Mouse (Mus musculus) liver, postnatal 0 days (tissue): ENCODE measurements around the gene Ppp1r14b.

Experiments
- CTCF ChIP-seq: sonication (generic); IDR thresholded peaks from 2 replicates; pipeline ENCODE4 v1.5.1; 2016; ENCODE audit warnings: antibody characterized with exemption, low read depth
- EP300 ChIP-seq: IDR thresholded peaks from 2 replicates; pipeline ENCODE4 v1.6.1; 2016; ENCODE audit warnings: antibody characterized with exemption, low read depth, mild to moderate bottlenecking

GRCm38 (mm10) chr19:6994002-6994401, 19.2 kb downstream of the Ppp1r14b start:
- TF ChIP-seq CTCF: no peak
- no peak for TF ChIP-seq EP300
